Mouse (Mus musculus): ENCODE measurements around the gene Gm37240.

GRCm38 (mm10) chr3:85431208-85431607 lies 456.1 kb downstream of the Gm37240 start:
- TF ChIP-seq EP300 (optimal IDR thresholded peaks at IDR 0.05) = no peak
- no peak for TF ChIP-seq CTCF (IDR thresholded peaks at IDR 0.05; ENCODE audit: low read depth)
